ENCODE assay signal across 10 mouse cellular contexts in the genomic region with DNA sequence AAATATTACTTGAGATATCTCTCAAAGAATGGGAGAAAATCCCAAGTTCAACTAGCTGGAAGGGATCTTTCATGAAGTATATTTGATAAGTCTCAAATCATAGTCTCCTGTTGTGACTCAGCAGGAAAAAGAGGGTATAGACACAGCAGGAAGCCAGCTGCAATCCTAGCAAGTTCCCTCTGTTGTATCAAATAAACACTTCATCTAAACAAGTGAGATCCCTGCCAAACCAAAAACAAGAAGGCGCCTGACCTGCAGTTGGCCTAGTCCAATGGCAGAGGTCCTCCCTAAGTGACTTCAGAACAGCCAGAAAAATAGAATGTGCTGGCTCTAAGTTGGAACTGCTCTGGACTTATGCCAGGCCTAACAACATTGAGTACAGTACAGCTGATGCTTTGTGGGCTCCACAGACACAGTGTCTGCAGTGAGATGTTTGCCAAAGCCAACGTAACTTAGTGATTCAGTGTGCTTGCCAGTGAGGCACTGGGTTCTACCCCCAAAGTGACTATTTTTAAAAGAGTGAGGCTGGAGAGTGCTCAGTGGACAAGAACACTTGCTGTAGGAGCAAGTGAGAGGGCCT. TPM values are rescaled to one million over a fixed set of nuclear protein-coding genes. Genes with fewer than 3 reads are reported as not detected.
DNase-seq lines count a peak whose midpoint lies in the region; ATAC-seq lines count a peak whose summit lies in the region.
"Had no signal": no experiment of that assay in that cellular context is flagged by ENCODE, and none has a peak within 500 bp of the region (broad histone marks: within the 10 kb centered on the region; RNA-seq: fewer than 3 reads in every experiment).

No protein-coding gene starts in this region.

- 62% methylated on average over 2 of the region's 2 CpGs for whole genome bisulfite sequencing in intestine, embryonic 16.5 days

- H3K27ac ChIP-seq in intestine, embryonic 16.5 days (ENCODE audit: low read length) = no peak overlapping the region
- H3K27ac ChIP-seq: embryonic facial prominence, embryonic 13.5 days; liver, embryonic 15.5 days had no signal

- peak; percentile 88 for ATAC-seq in frontal cortex, adult (ENCODE audit: low TSS enrichment)
- no peak for ATAC-seq in CD4-positive, CD25-positive, alpha-beta regulatory T cell, adult 4 months
- no peak for ATAC-seq in intestine, embryonic 16.5 days

- no peak overlapping the region for H3K9ac ChIP-seq in intestine, embryonic 16.5 days (ENCODE audit: low read depth, low read length)
- H3K9ac ChIP-seq: embryonic facial prominence, embryonic 13.5 days; liver, embryonic 15.5 days had no signal

- no peaks in the 10 kb centered on the region for H3K27me3 ChIP-seq in intestine, embryonic 16.5 days (replicated peaks; ENCODE audit: control insufficient read depth, insufficient read depth, low read length)
- H3K27me3 ChIP-seq: embryonic facial prominence, embryonic 13.5 days; liver, embryonic 15.5 days had no signal

- H3K9me3 ChIP-seq in intestine, embryonic 16.5 days (ENCODE audit: control insufficient read depth, low read length) = no peaks in the 10 kb centered on the region
- H3K9me3 ChIP-seq: embryonic facial prominence, embryonic 13.5 days; liver, embryonic 15.5 days had no signal

- no peak overlapping the region for H3K4me3 ChIP-seq in intestine, embryonic 16.5 days (ENCODE audit: low read length)
- H3K4me3 ChIP-seq: embryonic facial prominence, embryonic 13.5 days; liver, embryonic 15.5 days had no signal

- no peak overlapping the region for H3K4me2 ChIP-seq in intestine, embryonic 16.5 days (ENCODE audit: low read depth, low read length)
- H3K4me2 ChIP-seq: embryonic facial prominence, embryonic 13.5 days; liver, embryonic 15.5 days had no signal

- H3K4me1 ChIP-seq in intestine, embryonic 16.5 days (ENCODE audit: control insufficient read depth, insufficient read depth, low read length) = no peaks in the 10 kb centered on the region
- H3K4me1 ChIP-seq: embryonic facial prominence, embryonic 13.5 days; liver, embryonic 15.5 days had no signal

- H3K36me3 ChIP-seq in intestine, embryonic 16.5 days (ENCODE audit: control insufficient read depth, insufficient read depth, low read length) = peaks cover 4% of the 10 kb centered on the region; the same call in 1 of the 2 replicates

- DNase-seq in frontal cortex, postnatal 25 days (ENCODE audit: low spot score in 2 of 2) = no peak
- peak; percentile 31 for DNase-seq in 416B (ENCODE audit: low read depth)
- DNase-seq in heart, adult 9 months (ENCODE audit: low spot score in 2 of 2) = peak; percentile 35 to 43
- DNase-seq in layer of hippocampus, postnatal 14 days (ENCODE audit: low spot score in 2 of 2) = peak; percentile 29 to 70
- DNase-seq in right cerebral cortex, postnatal 10 days (ENCODE audit: low spot score in 2 of 2) = peak; percentile 50 to 62

RNA-seq across cellular contexts. Expression of a gene that starts 22.6 kb away (rescaled TPM):
- total RNA-seq in layer of hippocampus, postnatal 14 days (2021) = 10 to 100 TPM; 27.9 to 35.8 TPM
- polyA plus RNA-seq in CD4-positive, CD25-positive, alpha-beta regulatory T cell, adult 4 months (2017; shearing (Covaris generic)) = 100 to 1,000 TPM in 1 of 2 experiments, 10 to 100 TPM in 1; 95.6 to 112 TPM
- polyA plus RNA-seq in intestine, embryonic 16.5 days (2015; fragmentation: Nextera tagmentation; extraction: Ambion mirVana) = 39.3 and 42.5 TPM in 2 replicates

RNA-seq across cellular contexts. Expression of a gene that starts 47.3 kb away (rescaled TPM):
- 10 to 100 TPM; 24.1 to 26.0 TPM for total RNA-seq in layer of hippocampus, postnatal 14 days (2021)
- 10 to 100 TPM; 23.6 to 37.5 TPM for polyA plus RNA-seq in CD4-positive, CD25-positive, alpha-beta regulatory T cell, adult 4 months (2017; shearing (Covaris generic))
- polyA plus RNA-seq in intestine, embryonic 16.5 days (2015; fragmentation: Nextera tagmentation; extraction: Ambion mirVana) = 10.8 and 11.2 TPM in 2 replicates

Comparison
In these comparisons a context has a peak if more than half of its experiments do, and no peak if none do; other contexts are left out.
1. DNase-seq: peak in 416B (single experiment), heart, adult 9 months (2 of 2), layer of hippocampus, postnatal 14 days (2 of 2) and right cerebral cortex, postnatal 10 days (2 of 2); none in frontal cortex, postnatal 25 days (0 of 2).